Mouse (Mus musculus): ENCODE results near the gene Elk4. TPM values are rescaled to one million over a fixed set of nuclear protein-coding genes. Genes with fewer than 3 reads are reported as not detected.
A peak's percentile ranks its signal among the peaks of the same experiment; 100 is the strongest.

Elk4 gene
- polyA plus RNA-seq, 1 experiment: 33.7 TPM

DNA sequence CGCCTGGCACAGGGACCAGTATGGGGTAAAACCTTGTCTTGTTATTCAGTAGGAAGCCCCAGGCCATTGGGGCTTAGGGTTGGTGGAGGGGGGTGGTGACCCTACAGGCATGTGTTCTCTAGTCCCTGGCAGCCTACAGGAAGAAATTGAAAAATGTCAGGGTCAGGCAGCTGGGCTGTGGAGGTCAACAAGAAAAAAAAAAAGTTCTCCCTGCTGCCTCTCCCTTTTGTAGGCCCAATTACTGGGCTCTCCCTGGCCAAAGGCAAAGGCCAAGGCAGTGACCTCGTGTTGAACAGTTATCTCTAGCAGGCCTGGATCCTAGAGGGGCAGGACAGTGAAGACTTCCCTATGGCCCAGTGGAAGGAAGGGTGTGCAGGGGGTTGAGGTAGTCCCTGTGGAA lies 26.9 kb upstream of the Elk4 start:
- no peaks in the 10 kb centered on the region for H3K27me3 ChIP-seq (ENCODE audit: control insufficient read depth, insufficient read depth, low read length, poor library complexity, severe bottlenecking)
- H3K27ac ChIP-seq (ENCODE audit: insufficient read depth, low read length): no peak overlapping the region
- no peak for TF ChIP-seq CTCF (IDR thresholded peaks at IDR 0.05; ENCODE audit: low read depth, low read length)
- no peak for TF ChIP-seq EP300 (IDR thresholded peaks at IDR 0.05; ENCODE audit: insufficient read depth, low read depth, low read length)
- no peak for TF ChIP-seq POLR2A (IDR thresholded peaks at IDR 0.05; ENCODE audit: insufficient read depth, low read length)
- no peaks in the 10 kb centered on the region for H3K36me3 ChIP-seq (ENCODE audit: control insufficient read depth, insufficient read depth, low read length, poor library complexity, severe bottlenecking)
- H3K9ac ChIP-seq (ENCODE audit: low read depth, poor library complexity, severe bottlenecking): no peak overlapping the region
- no peaks in the 10 kb centered on the region for H3K4me1 ChIP-seq (ENCODE audit: control insufficient read depth, insufficient read depth, low read length)
- no peaks in the 10 kb centered on the region for H3K9me3 ChIP-seq (replicated peaks; ENCODE audit: control insufficient read depth, insufficient read depth, low read length, poor library complexity, severe bottlenecking)
- no peak overlapping the region for H3K4me3 ChIP-seq (ENCODE audit: low read depth, low read length)

DNA sequence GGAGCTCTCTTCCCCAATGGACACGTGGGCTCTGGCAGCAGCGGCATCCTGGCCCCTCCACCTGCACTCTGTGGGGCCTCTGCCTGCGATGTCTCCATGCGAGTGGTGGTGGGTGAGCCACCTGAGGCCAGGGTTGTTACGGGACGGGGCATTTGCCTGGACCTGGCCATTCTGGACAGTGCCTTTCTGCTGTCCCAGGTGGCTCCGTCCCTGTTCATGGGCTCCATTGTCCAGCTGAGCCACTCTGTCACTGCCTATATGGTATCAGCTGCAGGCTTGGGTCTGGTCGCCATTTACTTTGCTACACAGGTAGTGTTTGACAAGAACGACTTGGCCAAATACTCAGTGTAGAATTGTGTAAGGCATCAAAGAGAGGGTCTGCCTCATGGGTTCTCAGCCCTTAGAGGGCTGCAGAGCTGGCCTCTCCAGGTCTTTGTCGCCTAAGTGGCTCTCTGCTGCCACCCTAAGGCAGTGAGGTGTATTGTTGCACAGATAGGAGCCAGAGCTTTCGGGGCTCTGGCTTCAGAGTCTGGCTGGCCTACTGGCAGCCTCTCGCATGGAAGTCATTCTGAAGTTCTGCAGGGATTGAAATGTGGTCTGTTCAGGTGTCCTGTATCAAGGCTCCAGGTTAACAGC lies 25.9 kb upstream of the Elk4 start:
- Histone ChIP-seq H3K4me3 (ENCODE audit: low read depth, low read length) (no peak overlapping the region), H3K27ac (ENCODE audit: insufficient read depth, low read length) (no peak overlapping the region), H3K4me1 (ENCODE audit: control insufficient read depth, insufficient read depth, low read length) (no peaks in the 10 kb centered on the region), H3K9ac (ENCODE audit: low read depth, poor library complexity, severe bottlenecking) (no peak overlapping the region), H3K9me3 (replicated peaks; ENCODE audit: control insufficient read depth, insufficient read depth, low read length, poor library complexity, severe bottlenecking) (no peaks in the 10 kb centered on the region), H3K36me3 (ENCODE audit: control insufficient read depth, insufficient read depth, low read length, poor library complexity, severe bottlenecking) (no peaks in the 10 kb centered on the region), H3K27me3 (ENCODE audit: control insufficient read depth, insufficient read depth, low read length, poor library complexity, severe bottlenecking) (no peaks in the 10 kb centered on the region)
- TF ChIP-seq CTCF (IDR thresholded peaks at IDR 0.05; ENCODE audit: low read depth, low read length) (peak; percentile 87), EP300 (IDR thresholded peaks at IDR 0.05; ENCODE audit: insufficient read depth, low read depth, low read length) (no peak), POLR2A (IDR thresholded peaks at IDR 0.05; ENCODE audit: insufficient read depth, low read length) (no peak)

DNA sequence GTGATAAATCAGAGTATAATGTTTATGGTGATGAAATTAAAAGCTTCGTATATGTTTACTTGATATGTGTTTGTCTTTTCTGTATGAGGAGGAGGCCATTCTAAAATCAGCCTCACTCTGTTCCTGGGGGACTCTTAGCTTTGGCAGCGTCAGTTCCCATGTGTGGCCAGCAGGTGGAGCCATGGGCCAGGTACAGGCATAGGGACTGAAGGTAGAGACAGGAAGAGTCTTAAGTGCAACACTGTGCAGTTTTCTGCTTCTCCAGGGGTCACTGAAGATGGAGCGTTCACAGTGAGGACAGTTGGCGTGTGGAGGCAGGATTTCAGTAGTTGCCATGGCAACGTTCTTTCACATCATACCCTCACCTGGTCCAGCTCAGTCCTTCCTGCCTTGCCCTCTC lies 24.5 kb upstream of the Elk4 start:
- Histone ChIP-seq H3K4me1 (ENCODE audit: control insufficient read depth, insufficient read depth, low read length) (no peaks in the 10 kb centered on the region), H3K36me3 (ENCODE audit: control insufficient read depth, insufficient read depth, low read length, poor library complexity, severe bottlenecking) (no peaks in the 10 kb centered on the region), H3K9me3 (replicated peaks; ENCODE audit: control insufficient read depth, insufficient read depth, low read length, poor library complexity, severe bottlenecking) (no peaks in the 10 kb centered on the region), H3K4me3 (ENCODE audit: low read depth, low read length) (no peak overlapping the region), H3K9ac (ENCODE audit: low read depth, poor library complexity, severe bottlenecking) (no peak overlapping the region), H3K27ac (ENCODE audit: insufficient read depth, low read length) (no peak overlapping the region), H3K27me3 (ENCODE audit: control insufficient read depth, insufficient read depth, low read length, poor library complexity, severe bottlenecking) (no peaks in the 10 kb centered on the region)
- TF ChIP-seq POLR2A (IDR thresholded peaks at IDR 0.05; ENCODE audit: insufficient read depth, low read length): no peak
- TF ChIP-seq CTCF (IDR thresholded peaks at IDR 0.05; ENCODE audit: low read depth, low read length): peak; percentile 99
- TF ChIP-seq EP300 (IDR thresholded peaks at IDR 0.05; ENCODE audit: insufficient read depth, low read depth, low read length): no peak

DNA sequence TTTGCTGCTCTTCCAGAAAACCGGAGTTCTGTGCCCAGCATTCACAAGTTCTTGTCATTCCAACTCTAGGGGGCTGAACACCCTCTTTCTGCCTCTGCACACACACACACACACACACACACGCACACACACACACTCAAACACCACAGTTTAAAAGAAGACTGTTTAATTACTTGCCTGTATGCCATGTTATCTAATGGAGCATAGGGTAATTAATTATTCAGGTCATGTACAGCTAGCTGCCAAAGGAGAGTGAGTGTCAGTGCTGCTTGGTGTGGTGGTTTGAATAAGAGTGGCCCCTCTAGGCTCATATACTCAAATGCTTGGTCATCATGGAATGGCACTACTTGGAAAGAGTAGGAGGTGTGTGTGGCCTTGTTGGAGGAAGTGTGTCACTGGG lies 23.6 kb upstream of the Elk4 start:
- TF ChIP-seq EP300 (IDR thresholded peaks at IDR 0.05; ENCODE audit: insufficient read depth, low read depth, low read length) (no peak), CTCF (IDR thresholded peaks at IDR 0.05; ENCODE audit: low read depth, low read length) (no peak), POLR2A (IDR thresholded peaks at IDR 0.05; ENCODE audit: insufficient read depth, low read length) (no peak)
- H3K36me3 ChIP-seq (ENCODE audit: control insufficient read depth, insufficient read depth, low read length, poor library complexity, severe bottlenecking): no peaks in the 10 kb centered on the region
- no peaks in the 10 kb centered on the region for H3K4me1 ChIP-seq (ENCODE audit: control insufficient read depth, insufficient read depth, low read length)
- H3K9me3 ChIP-seq (replicated peaks; ENCODE audit: control insufficient read depth, insufficient read depth, low read length, poor library complexity, severe bottlenecking): no peaks in the 10 kb centered on the region
- H3K4me3 ChIP-seq (ENCODE audit: low read depth, low read length): no peak overlapping the region
- no peak overlapping the region for H3K9ac ChIP-seq (ENCODE audit: low read depth, poor library complexity, severe bottlenecking)
- no peaks in the 10 kb centered on the region for H3K27me3 ChIP-seq (ENCODE audit: control insufficient read depth, insufficient read depth, low read length, poor library complexity, severe bottlenecking)
- no peak overlapping the region for H3K27ac ChIP-seq (ENCODE audit: insufficient read depth, low read length)

DNA sequence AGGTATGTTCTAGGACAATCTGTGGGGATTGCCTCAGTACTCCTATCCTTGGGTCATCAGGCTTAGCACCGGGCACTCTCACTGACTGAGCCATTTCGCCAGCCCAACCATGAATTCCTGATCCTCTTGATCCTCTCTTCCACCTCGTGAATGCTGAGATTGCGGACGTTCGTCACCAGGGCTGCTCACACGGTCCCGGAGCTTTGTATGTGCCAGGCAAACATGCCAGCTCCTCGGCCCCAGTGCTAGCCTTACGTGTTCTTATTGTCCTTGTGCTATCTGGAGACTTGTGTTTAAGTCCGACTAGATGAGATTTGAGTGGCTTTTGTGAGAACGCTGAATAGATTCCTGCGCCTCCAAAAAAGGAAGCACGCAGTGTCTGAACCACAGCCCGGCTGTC lies 20.0 kb upstream of the Elk4 start:
- Histone ChIP-seq H3K4me1 (ENCODE audit: control insufficient read depth, insufficient read depth, low read length) (no peaks in the 10 kb centered on the region), H3K9ac (ENCODE audit: low read depth, poor library complexity, severe bottlenecking) (no peak overlapping the region), H3K9me3 (replicated peaks; ENCODE audit: control insufficient read depth, insufficient read depth, low read length, poor library complexity, severe bottlenecking) (no peaks in the 10 kb centered on the region), H3K27me3 (ENCODE audit: control insufficient read depth, insufficient read depth, low read length, poor library complexity, severe bottlenecking) (no peaks in the 10 kb centered on the region), H3K36me3 (ENCODE audit: control insufficient read depth, insufficient read depth, low read length, poor library complexity, severe bottlenecking) (no peaks in the 10 kb centered on the region), H3K27ac (ENCODE audit: insufficient read depth, low read length) (no peak overlapping the region), H3K4me3 (ENCODE audit: low read depth, low read length) (no peak overlapping the region)
- TF ChIP-seq EP300 (IDR thresholded peaks at IDR 0.05; ENCODE audit: insufficient read depth, low read depth, low read length) (no peak), POLR2A (IDR thresholded peaks at IDR 0.05; ENCODE audit: insufficient read depth, low read length) (no peak), CTCF (IDR thresholded peaks at IDR 0.05; ENCODE audit: low read depth, low read length) (no peak)

DNA sequence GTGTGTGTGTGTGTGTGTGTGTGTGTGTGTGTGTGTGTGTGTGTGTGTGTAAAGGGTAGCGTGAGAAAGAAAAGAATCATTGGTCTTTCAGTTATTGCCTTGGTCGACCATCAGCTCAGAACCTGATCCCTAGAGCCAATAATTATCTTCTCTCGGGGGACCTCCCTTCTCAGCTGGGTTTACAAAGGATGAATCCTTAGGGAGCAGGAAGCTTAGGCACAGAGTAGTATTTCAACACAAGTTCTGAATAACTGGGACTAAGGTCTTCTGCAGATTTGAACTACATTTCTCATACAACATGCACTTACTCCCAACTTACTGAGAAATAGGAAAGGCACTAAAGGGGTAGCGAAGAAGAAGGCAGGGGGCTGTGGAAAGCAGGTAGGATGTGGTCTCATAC lies 17.9 kb upstream of the Elk4 start:
- Histone ChIP-seq H3K27ac (ENCODE audit: insufficient read depth, low read length) (no peak overlapping the region), H3K36me3 (ENCODE audit: control insufficient read depth, insufficient read depth, low read length, poor library complexity, severe bottlenecking) (no peaks in the 10 kb centered on the region), H3K27me3 (ENCODE audit: control insufficient read depth, insufficient read depth, low read length, poor library complexity, severe bottlenecking) (no peaks in the 10 kb centered on the region), H3K4me1 (ENCODE audit: control insufficient read depth, insufficient read depth, low read length) (no peaks in the 10 kb centered on the region), H3K9me3 (replicated peaks; ENCODE audit: control insufficient read depth, insufficient read depth, low read length, poor library complexity, severe bottlenecking) (no peaks in the 10 kb centered on the region), H3K9ac (ENCODE audit: low read depth, poor library complexity, severe bottlenecking) (no peak overlapping the region), H3K4me3 (ENCODE audit: low read depth, low read length) (no peak overlapping the region)
- no peak for TF ChIP-seq POLR2A (IDR thresholded peaks at IDR 0.05; ENCODE audit: insufficient read depth, low read length)
- no peak for TF ChIP-seq EP300 (IDR thresholded peaks at IDR 0.05; ENCODE audit: insufficient read depth, low read depth, low read length)
- no peak for TF ChIP-seq CTCF (IDR thresholded peaks at IDR 0.05; ENCODE audit: low read depth, low read length)

All from ES-Bruce4 (cell line).